Mouse (Mus musculus): ENCODE results near the gene R3hdm2.

DNA sequence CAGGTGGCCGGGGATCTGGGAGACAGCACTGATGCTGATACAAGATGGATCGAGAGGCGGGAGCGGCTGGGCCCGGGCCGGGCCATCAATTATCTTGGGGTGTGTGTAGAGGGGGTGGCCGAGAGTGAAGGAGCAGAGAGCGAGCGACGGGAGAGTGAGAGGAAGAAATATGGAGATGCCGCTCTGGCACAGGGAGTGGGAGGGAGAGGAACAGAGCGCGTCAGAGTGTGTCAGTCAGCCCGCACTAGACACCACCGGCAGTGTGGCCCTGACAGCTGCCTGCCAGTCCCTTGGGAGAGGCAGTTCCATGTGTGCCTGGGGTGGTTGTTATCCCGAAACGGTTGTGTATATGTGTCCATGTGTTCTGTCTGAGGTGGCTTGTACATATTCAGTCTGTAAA is 147.4 kb downstream of the R3hdm2 start:
- TF ChIP-seq POLR2A (IDR thresholded peaks at IDR 0.05; ENCODE audit: control insufficient read depth, extremely low read depth, insufficient read depth, low read length, poor library complexity) (no peak), CTCF (IDR thresholded peaks at IDR 0.05; ENCODE audit: borderline replicate concordance, control insufficient read depth, extremely low read depth, insufficient read depth, low read length, poor library complexity) (no peak)

All from thymus, adult 2 months (tissue).